Mouse (Mus musculus): ENCODE results near the gene Sez6l2.

- TF ChIP-seq CTCF (IDR thresholded peaks at IDR 0.05; ENCODE audit: borderline replicate concordance, control insufficient read depth, extremely low read depth, insufficient read depth, low read length, poor library complexity): no peak
- TF ChIP-seq POLR2A (IDR thresholded peaks at IDR 0.05; ENCODE audit: control insufficient read depth, extremely low read depth, insufficient read depth, low read length, poor library complexity): no peak
Observed at GRCm38 (mm10) chr7:127011717-127012116, 61.4 kb downstream of the Sez6l2 start.
